Mouse (Mus musculus): ENCODE measurements around the gene Man2b2. TPM values are rescaled to one million over a fixed set of nuclear protein-coding genes. Genes with fewer than 3 reads are reported as not detected.

The Man2b2 gene
- total RNA-seq, 2 experiments from 2014 or later, result 6.8 to 9.1 TPM

- no peak for DNase-seq
- intact Hi-C loops (cut with DNase I; ENCODE audit: low total_unique reads), result no loop called here
These were observed 51.6 kb downstream of the Man2b2 start for GRCm38 (mm10) chr5:36778901-36779300.

GRCm38 (mm10) chr5:36777186-36777585 lies 53.3 kb downstream of the Man2b2 start:
- intact Hi-C loops (cut with DNase I; ENCODE audit: low total_unique reads), result no loop called here
- DNase-seq, result no peak

- intact Hi-C loops (cut with DNase I; ENCODE audit: low total_unique reads), result no loop called here
- no peak for DNase-seq
These were observed 54.4 kb downstream of the Man2b2 start for GRCm38 (mm10) chr5:36776021-36776575.

GRCm38 (mm10) chr5:36775317-36775716 lies 55.1 kb downstream of the Man2b2 start:
- no peak for DNase-seq
- intact Hi-C loops (cut with DNase I; ENCODE audit: low total_unique reads), result no loop called here

GRCm38 (mm10) chr5:36772586-36772985 lies 57.9 kb downstream of the Man2b2 start:
- no peak for DNase-seq
- intact Hi-C loops (cut with DNase I; ENCODE audit: low total_unique reads), result no loop called here

GRCm38 (mm10) chr5:36769603-36770002 lies 60.9 kb downstream of the Man2b2 start:
- no peak for DNase-seq
- intact Hi-C loops (cut with DNase I; ENCODE audit: low total_unique reads), result no loop called here

- no peak for DNase-seq
- intact Hi-C loops (cut with DNase I; ENCODE audit: low total_unique reads), result no loop called here
These were observed 63.3 kb downstream of the Man2b2 start for GRCm38 (mm10) chr5:36766958-36767703.

- DNase-seq, result no peak
- intact Hi-C loops (cut with DNase I; ENCODE audit: low total_unique reads), result no loop called here
These were observed 70.6 kb downstream of the Man2b2 start for GRCm38 (mm10) chr5:36759848-36760247.

GRCm38 (mm10) chr5:36757033-36757432 lies 73.4 kb downstream of the Man2b2 start:
- no peak for DNase-seq
- intact Hi-C loops (cut with DNase I; ENCODE audit: low total_unique reads), result no loop called here

Other genes starting within 250 kb of the Man2b2 start
- gene Tbc1d14, start 237.4 kb downstream of the Man2b2 start, total RNA-seq (2021), result 10 to 100 TPM; 13.9 to 14.6 TPM
- gene D5Ertd579e, start 134.6 kb downstream of the Man2b2 start, total RNA-seq (2021), result 10 to 100 TPM; 52.2 to 54.5 TPM
- 1 to 10 TPM; 8.0 to 9.2 TPM for gene Bloc1s4, start 82.0 kb downstream of the Man2b2 start, total RNA-seq (2021)
- gene Mrfap1, start 33.9 kb downstream of the Man2b2 start, total RNA-seq (2021), result 100 to 1,000 TPM; 264 to 293 TPM
- under 1 TPM; 0.24 to 0.70 TPM for gene Ppp2r2c, start 37.9 kb upstream of the Man2b2 start, total RNA-seq (2021)
- 10 to 100 TPM; 36.3 to 45.9 TPM for gene Wfs1, start 158.6 kb upstream of the Man2b2 start, total RNA-seq (2021)